Mouse (Mus musculus): ENCODE measurements around the gene Cnmd.

Cnmd gene

GRCm38 (mm10) chr14:79642063-79642462 is 19.9 kb downstream of the Cnmd start:
- DNase-seq, result no peak

- DNase-seq, result no peak
These were observed 25.2 kb downstream of the Cnmd start for GRCm38 (mm10) chr14:79636814-79637213.

DNA sequence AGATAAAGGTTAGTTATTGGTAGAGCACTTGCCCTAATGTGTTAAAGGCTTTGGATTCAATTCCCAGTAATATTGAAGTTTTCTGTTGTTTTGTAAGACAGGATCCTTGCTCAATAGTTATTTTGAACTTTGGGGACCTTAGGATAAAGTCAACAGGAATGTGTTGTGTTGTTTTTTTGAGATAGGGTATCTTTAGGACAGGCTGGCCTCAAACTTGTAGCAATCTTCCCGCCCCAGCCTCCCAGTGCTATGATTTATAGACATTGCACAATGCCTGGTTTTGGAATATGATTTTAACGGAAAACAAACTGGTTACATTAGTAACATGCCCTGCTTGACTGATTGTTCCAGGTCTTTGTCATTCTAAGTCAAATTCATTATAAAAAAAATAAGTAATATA is 28.8 kb downstream of the Cnmd start:
- no peak for DNase-seq

DNA sequence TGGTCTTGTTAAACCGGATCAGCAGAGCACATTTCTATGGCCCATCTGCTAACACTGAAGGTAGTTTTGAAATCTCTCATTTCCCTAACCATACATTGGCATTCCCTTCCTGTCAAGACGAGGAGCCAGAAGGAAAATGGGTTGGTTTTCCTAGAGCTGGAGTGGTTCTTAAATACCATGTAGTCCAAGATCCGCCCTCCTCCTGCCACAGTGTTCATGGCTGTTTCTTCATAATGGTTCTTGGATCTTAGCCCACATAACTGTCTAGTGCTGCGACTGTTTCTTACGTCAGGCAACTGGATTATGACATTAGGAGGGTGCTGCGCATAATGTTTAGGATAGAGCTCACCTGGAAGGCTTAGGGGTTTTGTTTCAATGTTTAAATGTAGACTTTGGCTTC is 29.6 kb downstream of the Cnmd start:
- no peak for DNase-seq

- no peak for DNase-seq
These were observed 40.8 kb downstream of the Cnmd start for GRCm38 (mm10) chr14:79621143-79621542.

GRCm38 (mm10) chr14:79619802-79620201 is 42.2 kb downstream of the Cnmd start:
- DNase-seq, result no peak

DNA sequence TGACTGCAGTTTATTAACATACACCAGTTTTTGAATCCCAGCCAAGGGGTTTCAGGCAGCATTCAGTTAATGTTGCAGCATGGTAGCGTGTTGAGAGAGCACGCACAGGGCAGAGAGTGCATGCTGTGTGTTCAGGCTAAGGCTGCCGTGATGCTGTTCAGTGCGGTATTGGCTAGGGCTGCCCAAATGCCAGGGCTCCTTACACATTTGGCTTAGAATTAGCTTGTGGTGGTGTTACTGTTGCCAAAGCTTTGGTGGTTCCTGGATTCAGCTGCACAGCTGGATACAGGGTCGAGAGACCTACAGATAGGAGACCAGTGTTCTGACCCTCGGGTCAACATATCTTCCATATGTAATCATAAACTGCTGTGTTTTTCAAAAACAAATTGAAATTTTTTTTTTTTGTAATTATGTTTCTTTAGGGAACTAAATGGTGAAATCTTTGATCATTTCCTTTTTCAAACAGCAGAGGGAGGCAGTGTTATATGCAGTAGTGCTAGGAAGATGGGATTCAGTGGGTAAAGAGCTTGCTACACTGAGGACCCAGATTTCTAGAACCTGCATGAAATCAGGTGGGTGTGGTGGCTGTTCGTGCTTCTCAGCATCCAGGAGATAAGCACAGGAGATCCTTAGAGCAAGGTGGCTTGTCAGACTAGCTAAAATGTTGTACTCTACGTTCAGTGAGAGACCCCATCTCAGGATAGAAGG is 44.7 kb downstream of the Cnmd start:
- DNase-seq, result peak; percentile 44

- no peak for DNase-seq
These were observed 53.7 kb downstream of the Cnmd start for GRCm38 (mm10) chr14:79608286-79608685.

- no peak for DNase-seq
These were observed 54.6 kb downstream of the Cnmd start for GRCm38 (mm10) chr14:79607352-79607751.

DNA sequence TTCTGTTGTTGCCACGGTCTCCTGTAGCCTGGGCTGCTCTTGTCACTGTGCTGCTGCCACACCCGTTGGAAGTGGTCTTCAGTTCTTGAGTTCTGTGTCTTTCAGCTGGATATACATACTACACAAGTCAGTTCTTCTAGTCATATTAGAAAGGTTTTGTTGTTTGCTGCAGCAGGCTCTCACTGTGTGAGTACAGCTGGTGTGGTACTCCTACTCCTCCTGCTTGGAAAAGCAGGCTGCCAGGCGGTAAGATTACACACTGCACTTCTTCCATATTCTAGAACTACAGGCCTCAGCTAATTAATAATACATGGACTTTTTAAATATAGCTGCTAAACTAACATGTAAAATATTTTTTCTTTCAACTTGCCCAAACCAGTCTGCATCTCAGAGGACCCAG is 55.1 kb downstream of the Cnmd start:
- no peak for DNase-seq

- no peak for DNase-seq
These were observed 55.6 kb downstream of the Cnmd start for GRCm38 (mm10) chr14:79606392-79606791.

DNA sequence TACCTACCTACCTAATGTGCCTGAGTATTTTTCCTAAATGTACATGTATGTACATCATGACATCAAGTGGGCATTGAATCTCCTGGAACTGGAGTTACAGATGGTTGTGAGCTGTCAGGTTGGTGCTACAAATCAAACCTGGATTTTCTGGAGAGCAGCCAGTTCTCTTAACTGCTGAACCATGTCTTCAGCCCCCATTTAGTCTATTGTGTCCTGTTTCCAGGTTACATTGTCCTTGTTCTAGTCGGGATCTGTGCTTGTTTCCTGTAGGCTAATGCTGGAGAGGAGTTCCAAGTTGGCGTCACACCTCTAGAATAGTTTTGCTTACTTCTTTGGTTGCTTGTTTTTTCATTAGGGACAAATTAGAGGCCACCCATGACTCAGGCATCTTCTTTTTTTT is 56.1 kb downstream of the Cnmd start:
- DNase-seq, result no peak

DNA sequence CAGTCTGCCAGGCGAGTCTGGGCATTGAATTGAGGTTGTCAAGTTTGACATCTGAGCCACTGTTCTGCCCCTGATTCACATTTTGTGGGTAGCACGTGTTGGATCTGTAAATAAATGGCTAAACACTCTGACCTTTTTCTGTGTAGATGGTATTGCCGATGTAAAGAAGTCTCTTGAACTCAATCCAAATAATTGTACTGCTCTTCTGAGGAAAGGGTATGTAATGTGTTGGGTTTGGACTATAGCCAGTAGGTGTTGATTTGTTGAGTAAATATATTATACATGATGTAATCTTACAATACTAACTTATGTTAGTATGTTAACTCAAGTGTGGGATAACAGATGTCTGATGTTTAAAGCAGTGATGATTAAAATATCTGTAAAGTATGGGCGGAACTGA is 65.4 kb downstream of the Cnmd start:
- no peak for DNase-seq

GRCm38 (mm10) chr14:79594069-79594468 is 67.9 kb downstream of the Cnmd start:
- DNase-seq, result no peak

DNA sequence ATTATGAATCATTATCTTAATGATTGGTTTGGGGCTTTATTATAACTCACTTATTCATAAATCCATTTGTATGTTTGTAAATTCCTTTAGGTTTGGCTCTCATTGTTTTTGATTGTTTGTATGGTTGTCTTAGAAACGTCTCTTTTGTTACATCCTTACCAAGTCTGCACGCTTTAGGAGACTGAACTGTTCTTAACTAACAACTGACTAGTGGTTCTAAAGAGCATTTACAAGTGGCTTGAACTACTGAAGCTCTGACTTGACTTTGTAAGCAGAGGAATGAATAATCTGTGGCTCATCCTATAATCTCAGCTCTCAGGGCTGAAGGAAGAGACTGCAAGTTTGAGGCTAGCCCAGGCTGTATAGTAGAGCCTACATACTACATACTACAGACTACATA is 70.4 kb downstream of the Cnmd start:
- DNase-seq, result no peak

DNA sequence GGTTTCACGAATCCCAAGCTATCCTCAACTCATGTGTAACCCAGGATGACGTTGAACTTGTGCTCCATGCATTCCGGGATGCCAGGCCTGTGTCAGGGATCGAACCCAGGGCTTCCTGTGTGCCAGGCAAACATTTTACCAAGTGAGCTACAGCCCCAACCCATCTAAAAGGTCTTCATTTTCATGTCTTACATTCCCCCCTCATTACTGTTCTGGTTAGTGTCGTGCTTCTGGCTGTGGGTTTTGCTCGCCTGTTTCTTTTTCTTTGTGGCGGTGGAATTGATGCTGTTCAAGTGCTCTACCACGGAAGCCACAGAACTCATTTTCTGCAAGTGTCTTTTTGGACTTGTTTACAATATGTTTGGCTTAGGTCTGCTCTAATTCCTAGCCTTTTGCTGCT is 71.1 kb downstream of the Cnmd start:
- no peak for DNase-seq

GRCm38 (mm10) chr14:79589401-79589800 is 72.6 kb downstream of the Cnmd start:
- no peak for DNase-seq

- DNase-seq, result no peak
These were observed 73.4 kb downstream of the Cnmd start for GRCm38 (mm10) chr14:79588534-79588951.

- no peak for DNase-seq
These were observed 74.1 kb downstream of the Cnmd start for GRCm38 (mm10) chr14:79587852-79588229.
